Mouse (Mus musculus): ENCODE data around the gene Dok4. TPM values are rescaled to one million over a fixed set of nuclear protein-coding genes. Genes with fewer than 3 reads are reported as not detected.

The Dok4 gene
- polyA plus RNA-seq, 1 experiment = 9.3 TPM

DNA sequence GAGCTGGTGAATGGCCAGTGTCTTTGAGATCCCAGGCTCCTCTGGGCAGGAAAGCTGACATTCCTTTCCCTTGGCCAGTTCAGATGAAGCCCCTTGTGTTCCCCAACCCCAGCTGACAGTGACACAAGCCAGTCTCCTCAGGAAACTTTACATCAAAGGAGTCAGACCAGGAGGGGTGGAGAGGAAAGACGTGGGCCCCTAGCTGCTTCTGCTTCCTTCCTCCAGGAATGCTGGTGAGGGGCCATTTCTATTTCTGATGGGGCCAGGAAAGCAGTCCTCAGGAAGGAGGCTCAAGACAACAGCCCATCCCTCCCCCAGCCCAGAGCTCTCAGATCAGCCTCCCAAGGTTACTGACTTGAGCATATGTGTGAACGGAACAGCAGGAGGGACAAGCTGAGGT, 16.8 kb upstream of the Dok4 start:
- no peak overlapping the region for H3K27ac ChIP-seq (ENCODE audit: insufficient read depth, low read length)
- H3K4me1 ChIP-seq (ENCODE audit: control insufficient read depth, insufficient read depth, low read length) = no peaks in the 10 kb centered on the region
- no peak for TF ChIP-seq CTCF (IDR thresholded peaks at IDR 0.05; ENCODE audit: borderline replicate concordance, insufficient read depth, low read length)
- no peak for TF ChIP-seq POLR2A (IDR thresholded peaks at IDR 0.05; ENCODE audit: low read depth, low read length)
- H3K4me3 ChIP-seq (ENCODE audit: insufficient read depth, low read length) = no peak overlapping the region

DNA sequence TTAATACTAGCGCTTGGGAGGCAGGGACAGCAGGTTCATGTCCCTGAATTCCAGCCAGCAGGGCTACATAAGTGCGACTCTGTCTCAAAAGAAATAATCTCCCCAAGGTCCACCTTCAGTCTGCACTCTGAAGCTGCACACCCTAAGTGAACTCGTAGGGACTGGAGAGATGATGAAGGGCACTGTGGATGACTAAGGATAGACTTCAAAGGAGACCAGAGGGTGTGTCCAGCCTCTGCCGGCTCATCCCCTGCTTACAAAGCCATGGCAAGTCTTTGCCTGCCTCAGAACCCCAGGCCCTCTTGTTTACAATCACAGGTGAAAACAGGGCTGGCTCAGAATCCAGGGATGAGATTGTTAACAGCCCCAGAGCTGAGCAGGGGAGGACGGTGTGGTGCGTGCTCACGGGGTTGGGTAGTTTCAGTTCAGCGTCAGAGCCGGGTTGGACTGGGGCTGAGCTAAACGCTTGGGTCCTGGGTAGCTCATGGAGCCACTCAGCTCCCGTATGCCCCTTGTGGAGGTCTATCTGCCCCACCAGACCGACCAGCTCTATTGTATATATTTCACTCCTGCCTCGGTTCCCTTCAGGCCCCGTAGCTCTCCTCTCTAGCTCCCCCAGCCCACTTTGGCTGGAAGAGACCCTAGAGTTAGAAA, 12.4 kb upstream of the Dok4 start:
- no peaks in the 10 kb centered on the region for H3K4me1 ChIP-seq (ENCODE audit: control insufficient read depth, insufficient read depth, low read length)
- TF ChIP-seq POLR2A (IDR thresholded peaks at IDR 0.05; ENCODE audit: low read depth, low read length) = no peak
- no peak for TF ChIP-seq CTCF (IDR thresholded peaks at IDR 0.05; ENCODE audit: borderline replicate concordance, insufficient read depth, low read length)
- no peak overlapping the region for H3K4me3 ChIP-seq (ENCODE audit: insufficient read depth, low read length)
- no peak overlapping the region for H3K27ac ChIP-seq (ENCODE audit: insufficient read depth, low read length)

DNA sequence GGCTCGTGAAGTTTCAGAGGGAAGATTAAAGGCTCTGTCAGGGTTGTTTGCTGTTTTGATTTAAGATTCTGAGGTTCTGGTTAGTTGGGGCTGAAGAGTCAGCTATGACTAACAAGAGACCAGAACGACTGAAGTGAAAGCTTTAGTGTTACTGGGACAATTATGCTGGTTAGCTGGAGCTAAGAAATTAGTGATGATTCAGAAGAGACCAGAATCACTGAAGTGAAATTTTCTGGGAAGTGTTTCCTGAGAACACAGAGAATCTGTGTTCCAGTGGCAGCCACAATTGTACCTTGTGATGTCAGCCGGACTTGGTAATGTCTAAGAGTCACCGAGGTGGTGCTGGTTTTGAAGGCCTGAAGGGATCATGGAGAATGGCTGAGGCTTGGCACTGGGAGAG, 4.6 kb upstream of the Dok4 start:
- no peak overlapping the region for H3K4me3 ChIP-seq (ENCODE audit: insufficient read depth, low read length)
- no peak overlapping the region for H3K27ac ChIP-seq (ENCODE audit: insufficient read depth, low read length)
- TF ChIP-seq POLR2A (IDR thresholded peaks at IDR 0.05; ENCODE audit: low read depth, low read length) = no peak
- TF ChIP-seq CTCF (IDR thresholded peaks at IDR 0.05; ENCODE audit: borderline replicate concordance, insufficient read depth, low read length) = no peak
- H3K4me1 ChIP-seq (ENCODE audit: control insufficient read depth, insufficient read depth, low read length) = no peaks in the 10 kb centered on the region

DNA sequence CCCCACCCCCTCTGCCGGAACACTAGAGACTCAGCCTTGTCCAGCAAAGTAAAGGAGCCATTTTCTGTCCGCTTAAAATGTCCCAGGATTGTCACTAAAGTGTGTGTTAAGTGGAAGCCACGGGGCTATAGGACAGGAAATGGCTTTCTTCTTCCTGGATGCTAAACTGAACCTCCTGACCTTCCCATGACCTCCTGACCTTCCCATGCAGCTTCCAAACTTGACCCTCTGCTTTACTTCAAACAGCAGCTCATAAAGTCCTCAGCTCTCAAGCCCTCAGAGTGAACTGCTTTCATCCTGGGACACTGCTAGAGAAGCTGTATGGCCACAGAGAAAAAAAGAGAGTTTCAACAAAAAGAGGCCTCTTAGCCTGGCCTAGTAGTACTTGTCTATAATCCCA, 690 bp upstream of the Dok4 start:
- H3K4me1 ChIP-seq (ENCODE audit: control insufficient read depth, insufficient read depth, low read length) = peaks cover 5% of the 10 kb centered on the region; the same call in 1 of the 2 replicates
- TF ChIP-seq CTCF (IDR thresholded peaks at IDR 0.05; ENCODE audit: borderline replicate concordance, insufficient read depth, low read length) = no peak
- no peak for TF ChIP-seq POLR2A (IDR thresholded peaks at IDR 0.05; ENCODE audit: low read depth, low read length)
- H3K4me3 ChIP-seq (ENCODE audit: insufficient read depth, low read length) = no peak overlapping the region
- no peak overlapping the region for H3K27ac ChIP-seq (ENCODE audit: insufficient read depth, low read length)

DNA sequence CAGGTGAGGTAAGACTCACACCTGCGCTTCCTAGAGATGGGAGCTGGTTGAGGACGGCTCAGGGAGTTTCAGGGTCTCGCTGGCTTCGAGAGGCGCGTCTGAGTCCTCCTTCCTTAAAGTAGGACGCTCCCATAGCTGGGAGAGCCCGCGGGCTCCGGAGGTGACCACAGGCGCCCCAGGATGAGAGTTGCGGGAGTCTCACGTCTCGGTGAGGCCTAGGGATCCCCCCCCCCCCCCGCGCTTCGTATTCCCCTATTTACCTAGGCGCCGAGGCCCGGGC, 319 bp downstream of the Dok4 start:
- H3K4me3 ChIP-seq (ENCODE audit: insufficient read depth, low read length) = peak overlapping the region; percentile 72
- H3K4me1 ChIP-seq (ENCODE audit: control insufficient read depth, insufficient read depth, low read length) = peaks cover 5% of the 10 kb centered on the region; the same call in 1 of the 2 replicates
- H3K27ac ChIP-seq (ENCODE audit: insufficient read depth, low read length) = no peak overlapping the region
- no peak for TF ChIP-seq CTCF (IDR thresholded peaks at IDR 0.05; ENCODE audit: borderline replicate concordance, insufficient read depth, low read length)
- no peak for TF ChIP-seq POLR2A (IDR thresholded peaks at IDR 0.05; ENCODE audit: low read depth, low read length)

DNA sequence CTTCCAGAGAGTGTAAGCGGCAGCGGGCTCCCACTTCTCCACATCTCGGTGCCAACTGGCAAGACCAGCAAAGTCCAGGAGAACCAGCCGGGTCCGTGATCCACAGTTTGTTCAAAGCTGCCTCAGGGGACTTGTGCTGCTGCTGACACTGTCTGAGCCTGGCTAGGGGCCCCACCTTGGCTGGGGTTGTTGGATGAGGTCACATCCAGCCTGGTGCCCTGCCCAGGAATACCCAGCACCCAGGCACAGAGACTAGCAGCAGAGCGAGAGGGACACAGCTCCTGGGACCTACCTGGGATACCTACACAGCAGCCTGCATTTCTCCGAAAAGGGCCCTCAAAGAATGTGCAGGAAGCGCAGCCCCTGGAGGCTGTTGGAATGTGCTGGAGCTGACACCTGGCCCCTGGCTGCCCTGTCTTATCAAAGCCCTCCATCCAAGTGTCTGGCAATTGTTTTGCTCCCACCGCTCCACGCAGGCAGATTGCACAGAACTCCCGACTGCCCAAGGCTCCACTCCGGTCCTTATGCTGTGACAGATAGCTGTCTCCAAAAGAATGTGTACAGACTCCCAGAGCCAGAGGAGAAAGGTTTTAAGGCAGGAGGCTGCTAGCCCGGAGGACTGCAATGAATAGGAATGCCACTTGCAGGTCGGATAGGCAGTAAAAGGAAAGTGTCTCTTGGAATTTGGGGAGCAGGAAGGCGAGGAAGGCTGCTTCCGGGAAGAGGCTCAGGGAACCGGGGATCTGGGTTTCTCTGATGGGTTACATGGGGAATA, 847 bp downstream of the Dok4 start:
- peaks cover 5% of the 10 kb centered on the region; the same call in 1 of the 2 replicates for H3K4me1 ChIP-seq (ENCODE audit: control insufficient read depth, insufficient read depth, low read length)
- no peak overlapping the region for H3K27ac ChIP-seq (ENCODE audit: insufficient read depth, low read length)
- TF ChIP-seq POLR2A (IDR thresholded peaks at IDR 0.05; ENCODE audit: low read depth, low read length) (no peak), CTCF (IDR thresholded peaks at IDR 0.05; ENCODE audit: borderline replicate concordance, insufficient read depth, low read length) (no peak)
- peak overlapping the region; percentile 72 for H3K4me3 ChIP-seq (ENCODE audit: insufficient read depth, low read length)

DNA sequence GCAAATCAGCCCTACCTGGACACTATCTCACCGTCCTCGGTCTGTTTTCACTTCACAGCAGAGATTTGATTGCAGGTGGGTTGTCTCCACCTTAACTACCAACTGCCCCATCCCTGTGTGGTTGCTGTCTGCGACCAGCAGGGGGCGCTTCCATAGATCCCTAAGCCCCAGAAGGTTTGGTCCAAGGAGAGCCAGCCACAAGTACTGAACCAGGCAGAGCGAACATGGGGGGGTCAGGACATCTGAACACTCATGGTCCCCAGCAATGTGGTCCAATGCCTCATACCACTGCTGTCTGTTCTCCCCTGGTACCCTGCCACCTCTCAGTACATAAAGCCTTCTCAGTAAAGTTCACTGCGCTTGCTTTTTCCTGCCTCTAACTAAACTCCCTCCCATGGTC, 1.8 kb downstream of the Dok4 start:
- Histone ChIP-seq H3K4me1 (ENCODE audit: control insufficient read depth, insufficient read depth, low read length) (peaks cover 5% of the 10 kb centered on the region; the same call in 1 of the 2 replicates), H3K27ac (ENCODE audit: insufficient read depth, low read length) (no peak overlapping the region), H3K4me3 (ENCODE audit: insufficient read depth, low read length) (no peak overlapping the region)
- TF ChIP-seq POLR2A (IDR thresholded peaks at IDR 0.05; ENCODE audit: low read depth, low read length) (no peak), CTCF (IDR thresholded peaks at IDR 0.05; ENCODE audit: borderline replicate concordance, insufficient read depth, low read length) (peak; percentile 61; the same call in 1 of the 2 replicates)

DNA sequence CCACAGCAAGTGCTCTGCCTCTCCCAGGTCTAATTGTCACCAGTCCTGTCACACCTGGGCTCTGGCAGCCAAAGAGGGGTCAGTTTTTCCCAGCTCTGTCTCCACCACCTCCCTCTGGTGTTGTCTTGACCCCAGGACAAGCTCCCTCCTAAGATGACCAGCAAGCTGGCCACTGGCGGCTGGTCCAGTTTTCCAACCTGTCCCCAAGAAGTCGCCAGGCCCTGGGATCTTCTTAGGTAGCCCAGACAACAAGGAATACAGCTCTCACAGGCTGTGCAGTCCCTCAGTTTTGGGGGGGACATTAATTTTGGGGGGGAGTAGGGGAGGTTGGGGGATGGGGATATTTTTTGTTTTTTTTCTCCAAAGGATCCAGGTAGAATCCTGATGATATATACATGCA, 3.6 kb downstream of the Dok4 start:
- H3K4me3 ChIP-seq (ENCODE audit: insufficient read depth, low read length) = no peak overlapping the region
- no peak for TF ChIP-seq POLR2A (IDR thresholded peaks at IDR 0.05; ENCODE audit: low read depth, low read length)
- no peak for TF ChIP-seq CTCF (IDR thresholded peaks at IDR 0.05; ENCODE audit: borderline replicate concordance, insufficient read depth, low read length)
- peaks cover 5% of the 10 kb centered on the region; the same call in 1 of the 2 replicates for H3K4me1 ChIP-seq (ENCODE audit: control insufficient read depth, insufficient read depth, low read length)
- H3K27ac ChIP-seq (ENCODE audit: insufficient read depth, low read length) = no peak overlapping the region

DNA sequence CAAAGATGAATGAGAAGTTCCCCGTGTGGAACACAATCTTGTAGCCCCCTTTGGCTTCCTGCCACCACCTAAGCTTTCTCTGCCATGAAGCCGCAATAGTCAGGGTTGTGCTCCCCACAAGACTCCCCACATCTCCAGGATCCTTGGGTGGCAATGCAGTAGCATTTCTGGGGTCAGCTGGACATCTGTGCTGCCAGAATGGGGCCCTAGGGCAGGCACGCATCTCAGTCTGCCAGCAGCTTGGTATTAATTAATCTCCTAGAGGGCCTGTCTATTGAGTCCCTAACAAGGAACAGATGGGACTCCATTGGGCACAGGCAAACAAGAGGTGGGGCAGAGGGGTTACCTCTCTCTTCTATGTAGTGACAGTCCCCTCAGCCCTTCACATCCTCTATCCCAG, 4.0 kb downstream of the Dok4 start:
- H3K4me1 ChIP-seq (ENCODE audit: control insufficient read depth, insufficient read depth, low read length) = peaks cover 5% of the 10 kb centered on the region; the same call in 1 of the 2 replicates
- H3K4me3 ChIP-seq (ENCODE audit: insufficient read depth, low read length) = no peak overlapping the region
- no peak overlapping the region for H3K27ac ChIP-seq (ENCODE audit: insufficient read depth, low read length)
- TF ChIP-seq CTCF (IDR thresholded peaks at IDR 0.05; ENCODE audit: borderline replicate concordance, insufficient read depth, low read length) (no peak), POLR2A (IDR thresholded peaks at IDR 0.05; ENCODE audit: low read depth, low read length) (no peak)

Data from embryonic fibroblast, embryonic 13.5 days (primary cell).